Mouse (Mus musculus) natural killer cell, adult 2 months (primary cell): ENCODE measurements around the gene Hmbs.

Source experiments
- DNase-seq, 2 experiments: peaks; one replicate each; pipeline ENCODE4 v3.0.0; 2022; ENCODE audit warnings: low spot score in 2 of 2

Hmbs gene

GRCm38 (mm10) chr9:44292490-44292889 is 51.5 kb downstream of the Hmbs start:
- peak; percentile 20 to 52 for DNase-seq

GRCm38 (mm10) chr9:44288959-44289291 is 55.1 kb downstream of the Hmbs start:
- DNase-seq, result no peak

- peak in 1 of 2 experiments; percentile 6 for DNase-seq
Measured at GRCm38 (mm10) chr9:44288076-44288958, 55.7 kb downstream of the Hmbs start, which contains the start of gene Abcg4. Gene Abcg4 (minus strand): TSS chr9:44288615.

DNA sequence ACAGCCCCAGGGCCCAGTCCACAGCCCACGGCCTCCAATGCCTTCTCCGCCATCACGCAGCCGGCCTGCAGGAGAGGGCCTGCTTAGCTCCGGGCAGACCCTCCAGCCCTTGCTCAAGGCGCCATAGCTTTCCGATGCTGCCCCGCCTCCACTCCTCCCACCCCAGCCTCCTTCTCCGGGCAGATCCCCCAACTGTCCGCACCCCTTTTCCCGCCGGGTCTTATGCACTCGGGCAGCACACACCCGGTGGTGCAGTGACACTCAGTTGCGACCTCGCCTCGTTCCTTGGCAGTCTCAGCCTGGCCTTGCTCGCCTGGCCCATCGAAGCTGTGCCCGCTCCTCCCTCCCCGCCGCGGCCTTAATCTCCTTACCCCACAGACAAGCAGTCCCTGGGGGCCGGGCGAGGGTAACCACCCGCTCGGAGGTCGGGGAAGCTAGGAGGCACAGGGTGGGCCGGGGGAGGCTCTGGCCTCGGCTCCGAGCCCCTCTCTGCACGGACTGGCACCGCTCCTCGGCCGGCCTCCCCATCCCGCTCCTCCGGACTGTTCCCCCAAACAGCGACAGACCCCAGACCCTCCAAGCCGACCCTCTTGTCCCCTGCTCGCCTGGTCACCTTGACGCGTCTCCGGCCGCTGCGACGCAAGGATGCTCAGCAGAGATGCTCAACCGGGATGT is 56.5 kb downstream of the Hmbs start:
- peak in 1 of 2 experiments; percentile 7 for DNase-seq

- no peak for DNase-seq
Measured at GRCm38 (mm10) chr9:44287003-44287400, 57.0 kb downstream of the Hmbs start.
